Mouse (Mus musculus) liver, postnatal 0 days (tissue): ENCODE results near the gene Dnajc5.

ENCODE experiments used
- CTCF ChIP-seq: sonication (generic); IDR thresholded peaks from 2 replicates; pipeline ENCODE4 v1.5.1; 2016; ENCODE audit warnings: antibody characterized with exemption, low read depth
- EP300 ChIP-seq: IDR thresholded peaks from 2 replicates; pipeline ENCODE4 v1.6.1; 2016; ENCODE audit warnings: antibody characterized with exemption, low read depth, mild to moderate bottlenecking

DNA sequence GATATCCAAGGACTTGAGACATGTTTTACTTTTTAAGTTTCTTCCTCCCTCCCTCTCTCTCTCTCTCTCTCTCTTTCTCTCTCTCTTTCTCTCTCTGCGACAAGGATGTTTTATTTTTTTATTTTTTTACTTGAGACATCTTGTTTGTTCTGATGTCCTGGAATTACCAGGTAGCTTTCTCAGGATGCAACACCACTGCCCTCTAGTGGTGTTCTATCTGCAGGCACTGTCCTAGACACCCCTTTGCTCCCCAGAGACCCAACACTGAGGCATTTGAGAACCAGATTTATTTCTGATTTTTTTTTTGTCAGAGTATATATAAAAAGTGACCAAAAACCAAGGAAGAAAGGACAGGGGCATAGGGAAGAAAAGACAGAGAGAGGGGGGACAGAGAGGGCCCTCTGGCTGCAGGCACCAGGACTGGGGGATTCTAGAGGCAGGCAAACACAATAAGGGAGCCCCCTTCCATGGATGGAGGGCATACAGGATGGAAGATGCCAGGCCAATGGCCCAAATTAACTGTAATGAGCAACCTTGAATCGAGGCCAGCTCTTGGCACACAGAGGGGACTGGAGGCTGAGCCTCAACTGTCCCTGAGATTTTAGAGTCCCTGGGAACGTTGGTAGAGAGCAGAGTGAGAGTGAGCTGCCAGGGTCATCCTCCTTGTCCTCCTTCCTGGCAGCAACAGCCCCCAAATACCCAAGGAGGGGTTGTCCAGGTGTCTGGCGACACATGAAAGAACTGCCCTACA lies 74.8 kb downstream of the Dnajc5 start:
- TF ChIP-seq CTCF (peak; percentile 79), EP300 (no peak)
